Mouse (Mus musculus) A20 (cell line): ENCODE data around the gene Apol11a.
"Not testable (repeated sequence)": the region's sequence is repeated elsewhere in the genome, so short reads cannot be mapped to it uniquely, and the experiment has no call there.

ENCODE experiments used
- DNase-seq: peaks from one replicate; pipeline ENCODE4 v3.0.0-alpha.2; 2011; ENCODE audit warnings: low read depth, low spot score

Apol11a gene

DNA sequence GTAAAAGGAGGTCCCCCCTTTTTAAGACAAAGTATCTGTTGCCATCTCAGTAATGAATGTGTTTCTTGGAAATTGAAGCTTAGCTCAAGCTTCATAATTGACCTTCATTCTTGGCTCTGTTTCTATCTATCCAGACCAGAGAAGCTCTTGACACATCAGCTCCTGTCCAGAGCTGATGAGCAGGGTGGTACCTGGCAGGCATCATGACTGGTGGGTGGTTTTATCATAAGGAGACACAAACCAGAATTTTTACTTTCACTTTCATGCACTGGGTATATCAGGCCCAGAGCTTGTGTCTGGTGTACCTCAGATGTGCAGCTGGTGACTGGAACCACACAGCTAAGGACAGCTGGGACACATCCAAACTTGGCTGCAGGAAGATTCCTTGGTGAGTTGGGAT, at the start of gene Apol11a:
Gene Apol11a, plus strand, starts transcription at position 306 of the 400 bp plus-strand sequence.
- not testable (repeated sequence) for DNase-seq

DNA sequence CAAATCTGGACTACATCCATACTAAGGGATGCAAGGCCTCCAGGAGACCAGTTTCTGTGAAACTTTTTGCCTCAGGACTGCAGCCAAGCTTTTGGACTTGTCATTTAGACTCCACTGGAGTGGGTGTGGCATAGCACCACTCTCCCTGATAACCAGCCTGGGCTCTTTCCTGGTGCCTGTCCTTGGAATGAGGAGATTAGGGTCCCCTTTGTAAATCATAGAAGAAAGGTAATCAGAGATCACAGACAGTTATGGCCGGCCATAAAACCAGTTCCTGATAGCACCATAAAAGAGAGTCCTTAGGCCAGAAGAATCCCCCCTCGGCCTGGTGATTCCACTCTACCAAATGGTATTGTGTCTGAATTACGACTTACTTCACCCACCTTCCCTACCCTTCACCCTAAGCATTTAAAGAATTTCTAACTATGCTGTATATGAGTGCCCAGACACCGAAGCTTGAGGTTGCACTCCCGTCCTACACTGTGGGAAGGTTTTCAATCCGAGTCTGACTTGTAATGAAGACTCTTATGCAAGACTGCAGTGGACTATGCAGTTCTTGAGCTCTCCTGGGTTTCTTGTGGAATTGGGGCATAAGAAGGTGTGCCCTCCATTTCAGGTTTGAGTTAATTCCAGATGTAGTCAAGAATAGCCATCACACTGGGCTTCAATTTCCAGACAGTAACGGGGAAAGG, 33.2 kb upstream of the Apol11a start:
- DNase-seq: not testable (repeated sequence)

DNA sequence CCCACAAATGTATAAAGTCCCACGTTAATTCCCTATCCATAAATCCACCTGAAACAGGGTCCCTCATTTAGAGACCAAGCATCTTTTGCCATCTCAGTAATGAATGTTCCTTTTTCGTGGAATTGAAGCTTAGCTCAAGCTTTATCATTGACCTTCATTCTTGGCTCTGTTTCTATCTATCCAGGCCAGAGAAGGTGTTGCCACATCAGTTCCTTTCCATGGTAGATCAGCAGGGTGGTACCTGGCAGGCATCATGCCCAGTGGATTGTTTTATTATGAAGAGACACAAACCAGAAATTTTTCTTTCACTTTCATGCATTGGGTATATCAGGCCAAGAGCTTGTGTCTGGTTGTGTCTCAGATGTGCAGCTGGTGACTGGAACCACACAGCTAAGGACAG, 31.4 kb upstream of the Apol11a start, which contains the start of gene Apol10a:
Gene Apol10a, plus strand, starts transcription at position 355 of the 400 bp plus-strand sequence.
- DNase-seq: not testable (repeated sequence)

DNA sequence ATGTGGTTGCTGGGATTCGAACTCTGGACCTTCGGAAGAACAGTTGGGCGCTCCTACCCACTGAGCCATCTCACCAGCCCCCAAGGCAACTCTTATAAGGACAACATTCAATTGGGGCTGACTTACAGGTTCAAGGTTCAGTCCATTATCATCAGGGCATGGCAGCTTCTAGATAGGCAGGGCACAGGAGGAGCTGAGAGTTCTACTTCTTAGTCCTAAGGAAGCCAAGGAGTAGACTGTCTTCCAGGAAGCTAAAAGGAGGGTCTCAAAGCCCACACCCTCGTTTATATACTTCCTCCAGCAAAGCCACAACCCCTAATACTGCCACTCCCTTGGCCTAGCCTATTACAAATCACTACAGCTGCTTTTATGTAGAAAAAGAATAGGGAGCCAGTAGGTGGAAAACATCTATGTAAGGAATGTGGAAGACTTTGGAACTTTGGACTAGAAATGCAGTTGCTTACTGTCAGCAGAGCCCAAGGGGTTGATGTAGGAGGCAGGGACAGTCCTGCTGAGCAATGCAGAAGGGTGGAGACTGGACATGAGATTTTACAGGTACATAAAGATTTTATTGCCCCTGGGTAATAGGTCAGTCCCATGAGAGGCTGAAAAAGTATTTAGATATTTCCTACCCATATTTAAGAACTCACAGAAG, 25.8 kb upstream of the Apol11a start:
- no peak for DNase-seq

DNA sequence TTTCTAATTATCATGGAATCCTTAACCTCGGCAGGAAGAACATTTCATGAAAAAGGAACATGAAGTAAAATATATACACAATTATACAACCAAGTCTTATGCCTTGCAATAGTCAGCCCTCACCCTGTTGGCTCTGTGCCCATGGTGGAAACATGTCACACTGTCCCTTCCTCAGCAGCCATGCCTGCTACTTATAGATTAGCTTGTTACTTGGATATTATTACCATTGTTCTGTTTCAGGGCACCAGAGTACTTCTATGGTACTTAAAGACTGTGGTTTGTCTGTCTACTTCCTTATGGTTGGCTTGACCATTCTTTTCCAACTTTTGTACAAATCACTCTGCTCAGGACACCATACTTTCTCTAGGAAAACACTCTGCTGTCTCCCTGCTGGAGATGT, 14.9 kb upstream of the Apol11a start:
- not testable (repeated sequence) for DNase-seq

DNA sequence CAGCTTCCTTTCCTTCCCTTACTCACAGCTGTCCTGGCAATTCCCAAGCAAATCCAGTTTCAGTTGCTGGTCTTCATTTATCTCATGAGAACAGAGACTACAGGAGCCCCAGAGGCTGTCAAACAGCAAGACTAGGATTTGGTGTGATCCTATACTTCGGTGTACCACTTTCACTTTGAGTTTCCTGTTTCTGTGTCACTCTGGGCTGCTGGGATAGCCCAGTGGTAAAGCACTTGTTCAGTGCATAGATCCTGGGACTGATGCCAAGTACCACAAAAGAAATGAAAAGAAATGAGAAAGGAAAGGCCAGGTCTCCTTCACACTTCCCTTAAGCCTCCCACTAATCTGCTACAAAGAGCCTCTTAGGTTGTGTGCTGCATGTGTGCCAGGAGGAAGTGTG, 13.4 kb upstream of the Apol11a start:
- not testable (repeated sequence) for DNase-seq

DNA sequence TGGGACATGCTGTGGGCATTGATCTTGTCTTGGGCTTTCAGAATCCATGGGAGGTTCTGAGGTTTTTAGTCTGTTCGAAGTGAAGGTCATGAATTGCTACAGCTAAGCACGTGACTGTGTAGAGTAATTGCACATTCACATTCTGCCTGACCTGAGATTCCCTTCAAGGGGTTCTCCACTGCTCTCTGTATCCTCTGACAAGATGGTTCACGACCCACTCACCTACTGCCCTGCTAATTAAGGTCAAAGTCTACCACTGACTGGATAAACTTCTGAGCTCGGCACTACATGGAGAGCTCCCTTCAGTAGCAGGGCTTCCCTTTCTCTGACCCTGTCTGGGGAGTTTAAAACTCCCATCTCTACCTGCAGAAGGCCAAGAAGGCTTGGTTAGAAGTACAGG, 12.5 kb downstream of the Apol11a start:
- DNase-seq: not testable (repeated sequence)

DNA sequence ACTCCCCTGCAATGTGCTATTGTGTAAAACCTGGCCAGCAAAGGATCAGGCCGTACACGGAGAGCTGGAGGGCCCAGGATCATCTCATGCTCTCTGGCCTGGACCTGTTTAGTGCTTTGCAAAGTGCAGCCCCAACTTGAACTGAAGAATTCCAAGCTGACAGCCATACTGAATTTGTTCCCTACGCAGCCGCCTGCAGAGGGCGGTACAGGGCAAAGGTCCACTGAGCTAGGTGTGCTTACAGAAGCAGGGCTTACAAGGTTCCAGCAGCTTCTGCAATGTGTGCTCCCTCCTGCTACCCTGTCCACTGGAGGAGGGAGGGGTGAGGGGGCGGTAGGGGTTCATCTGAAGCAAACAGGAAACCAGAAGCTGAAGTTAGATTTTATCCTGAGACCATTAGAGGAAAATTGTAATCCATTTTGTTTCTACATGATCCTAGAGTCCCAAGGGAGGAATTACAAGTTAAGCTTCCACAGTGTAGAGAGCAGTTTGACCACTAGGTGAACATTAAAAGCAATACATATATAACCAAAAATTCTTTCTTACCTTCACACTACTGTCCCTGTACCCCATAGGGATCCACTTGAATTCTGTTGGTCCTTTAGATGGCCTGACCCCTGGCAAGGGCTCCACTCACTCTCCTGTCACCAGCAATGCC, 15.2 kb downstream of the Apol11a start:
- DNase-seq: not testable (repeated sequence)

DNA sequence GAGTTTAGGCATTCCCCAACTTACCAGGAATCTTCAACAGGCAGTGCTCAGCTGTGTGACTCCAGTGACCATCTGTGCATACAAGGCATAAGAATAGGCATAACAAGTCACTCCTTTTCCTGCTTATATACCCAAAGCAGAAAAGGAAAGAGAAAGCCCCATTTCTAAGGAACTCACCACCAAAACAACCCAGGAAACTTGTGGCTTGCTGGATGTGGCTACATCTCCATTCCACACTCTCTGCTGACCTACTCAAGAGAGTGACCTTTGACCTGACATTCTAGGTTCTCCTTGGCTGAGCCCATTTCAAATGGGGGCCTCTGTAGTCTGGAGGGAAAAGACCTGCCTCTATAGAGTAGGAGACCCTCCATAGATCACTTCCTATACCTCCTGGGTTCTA, 25.1 kb downstream of the Apol11a start, which contains the start of gene Apol7c:
Gene Apol7c, minus strand, starts transcription at position 101 of the 400 bp plus-strand sequence.
- DNase-seq: no peak

DNA sequence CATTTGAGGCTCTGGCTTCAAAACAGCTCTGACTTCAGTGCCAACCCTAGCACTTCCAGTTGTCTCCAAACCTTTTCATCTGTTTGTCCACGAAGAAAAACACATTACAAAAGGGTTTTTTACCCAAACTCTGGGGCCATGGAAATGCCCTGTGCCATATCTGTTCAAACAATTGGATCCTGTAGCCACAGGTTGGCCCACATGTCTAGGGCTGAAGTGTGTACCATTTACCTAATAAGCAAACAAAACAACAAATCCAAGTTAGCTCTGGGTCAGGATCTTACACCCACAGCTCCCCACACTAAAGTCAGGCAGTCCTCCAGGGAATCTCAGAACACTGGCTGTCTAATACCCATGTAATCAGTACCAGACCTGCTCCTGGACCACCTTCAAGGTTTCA, 31.1 kb downstream of the Apol11a start:
- DNase-seq: not testable (repeated sequence)

DNA sequence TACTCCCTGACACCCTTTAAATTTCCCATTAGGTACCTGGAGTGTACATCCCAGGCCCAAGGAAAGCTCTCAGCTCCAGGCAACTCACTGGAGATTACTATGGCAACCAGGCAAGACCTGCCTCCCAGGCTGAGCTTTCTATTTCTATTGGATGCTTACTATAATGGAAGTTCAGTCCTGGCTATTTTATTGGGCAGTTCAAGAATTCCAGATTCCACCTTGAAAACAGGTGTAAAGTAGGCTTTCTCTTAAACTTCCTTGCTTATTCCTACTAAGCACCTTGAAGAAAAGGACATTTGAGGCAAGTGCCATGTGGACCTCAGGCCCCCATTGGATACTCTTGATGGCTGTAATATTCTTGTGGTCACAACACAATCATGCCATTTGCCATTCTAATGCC, 53.7 kb downstream of the Apol11a start, which contains the start of gene 1700025B11Rik:
Gene 1700025B11Rik, minus strand, starts transcription at position 101 of the 400 bp plus-strand sequence.
- DNase-seq: no peak

DNA sequence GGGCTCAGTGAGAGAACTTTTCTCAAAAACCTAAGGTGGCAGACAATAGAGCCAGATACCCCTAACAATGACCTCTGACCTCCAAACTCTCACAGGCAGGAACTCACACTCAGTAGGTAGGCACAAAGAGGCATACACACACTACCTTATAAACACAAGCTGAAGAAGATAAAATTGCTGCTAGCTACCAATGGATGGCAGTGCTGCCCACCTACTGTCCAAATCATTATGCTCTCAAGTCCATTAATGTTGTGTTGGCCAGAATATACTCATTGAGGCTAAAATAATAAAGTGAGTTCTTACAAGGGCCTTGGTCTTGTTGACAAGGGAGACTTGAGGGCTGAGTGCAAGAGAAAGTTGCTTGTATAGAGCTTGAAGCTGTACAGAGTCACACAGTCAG, 55.1 kb downstream of the Apol11a start:
- DNase-seq: no peak
